Mouse (Mus musculus) heart, embryonic 14.5 days (tissue): ENCODE data around the gene Slc39a2. TPM values are rescaled to one million over a fixed set of nuclear protein-coding genes. Genes with fewer than 3 reads are reported as not detected.
A peak's percentile ranks its signal among the peaks of the same experiment; 100 is the strongest.

Source experiments
- ATAC-seq: fragments of 200-750 bp; cut with Nextera tagmentation; 2 replicates; pipeline ENCODE4 v1.8.0; 2017; ENCODE audit warnings: low read depth, moderate TSS enrichment; ENCODE audit not compliant: insufficient number of reproducible peaks, insufficient read depth, low FRiP score
- H3K27ac ChIP-seq, 2 experiments: fragments of 200-500 bp in 1 of 2; fragments of 300-500 bp in 1 of 2; sonication (generic) in 1 of 2; replicated peaks in 1 of 2; 2 replicates each; pipeline ENCODE4 v1.5.1; 2012 to 2014; ENCODE audit warnings: low read depth in 2 of 2, low read length in 2 of 2, control low read depth in 1 of 2, mild to moderate bottlenecking in 1 of 2, mixed read lengths in 1 of 2; ENCODE audit not compliant: control insufficient read depth in 1 of 2, insufficient read depth in 1 of 2
- H3K27me3 ChIP-seq: fragments of 300-500 bp; sonication (generic); 2 replicates; pipeline ENCODE4 v1.6.1; 2014; ENCODE audit warnings: mild to moderate bottlenecking, low read length, control low read depth; ENCODE audit not compliant: control insufficient read depth, insufficient read depth
- H3K36me3 ChIP-seq: fragments of 300-500 bp; sonication (generic); 2 replicates; pipeline ENCODE4 v1.6.1; 2014; ENCODE audit warnings: mild to moderate bottlenecking, control low read depth, low read length, mixed read lengths; ENCODE audit not compliant: control insufficient read depth, insufficient read depth
- H3K4me1 ChIP-seq, 2 experiments: fragments of 200-500 bp in 1 of 2; fragments of 300-500 bp in 1 of 2; sonication (generic) in 1 of 2; 2 replicates each; pipeline ENCODE4 v1.6.1; 2012 to 2014; ENCODE audit warnings: low read length in 2 of 2, control low read depth in 1 of 2, mixed read lengths in 1 of 2; ENCODE audit not compliant: control insufficient read depth in 2 of 2, insufficient read depth in 2 of 2
- H3K4me2 ChIP-seq: fragments of 300-500 bp; sonication (generic); 2 replicates; pipeline ENCODE4 v1.6.1; 2014; ENCODE audit warnings: mild to moderate bottlenecking, low read length
- H3K4me3 ChIP-seq, 2 experiments: fragments of 200-500 bp in 1 of 2; fragments of 300-500 bp in 1 of 2; sonication (generic) in 1 of 2; 2 replicates each; pipeline ENCODE4 v1.5.1; 2012 to 2014; ENCODE audit warnings: low read length in 2 of 2, mild to moderate bottlenecking in 2 of 2, control low read depth in 1 of 2, low read depth in 1 of 2, moderate library complexity in 1 of 2; ENCODE audit not compliant: control insufficient read depth in 1 of 2, insufficient read depth in 1 of 2
- H3K9ac ChIP-seq: fragments of 300-500 bp; sonication (generic); 2 replicates; pipeline ENCODE4 v1.6.1; 2014; ENCODE audit warnings: mild to moderate bottlenecking, low read length
- H3K9me3 ChIP-seq: fragments of 300-500 bp; sonication (generic); 2 replicates; pipeline ENCODE4 v1.6.1; 2016; ENCODE audit warnings: low read length, control low read depth; ENCODE audit not compliant: control insufficient read depth
- WGBS: fragments of 180-500 bp; shearing (Covaris S2); extraction: QIAGEN DNeasy Blood & Tissue Kit; methylation state at CpG from one replicate; pipeline ENCODE4 v1.1.7; 2014; 5-methylcytosine and 5-hydroxymethylcytosine counted together
- polyA plus RNA-seq: library from polyadenylated mRNA; unstranded; fragments of >200 nt; fragmentation: Nextera tagmentation; extraction: Ambion mirVana; gene quantifications from 2 replicates; pipeline ENCODE4 v1.2.1, GENCODE M21; 2014

Gene Slc39a2
- polyA plus RNA-seq, 1 experiment from 2014 or later: 0.20 TPM

DNA sequence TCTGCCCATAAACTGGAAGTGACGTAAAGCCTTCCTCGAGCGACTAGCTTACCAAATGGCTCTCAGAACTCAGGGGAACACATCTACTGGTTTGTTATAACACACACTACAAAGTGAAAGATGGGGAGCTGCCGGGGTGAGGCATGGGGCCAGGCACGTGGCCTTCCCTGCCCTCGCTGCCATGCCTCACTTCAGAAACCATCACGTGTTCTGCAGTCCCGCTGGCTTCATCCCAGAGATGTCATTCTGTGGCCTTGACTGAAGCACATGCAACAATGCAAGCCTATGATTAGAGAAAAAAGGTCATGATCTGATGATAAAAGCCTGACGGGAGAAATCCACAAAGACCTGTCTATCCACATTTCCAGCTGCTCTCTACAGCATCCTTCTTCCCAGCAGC is 20.9 kb upstream of the Slc39a2 start:
- Histone ChIP-seq H3K27ac (no peak overlapping the region), H3K4me2 (no peak overlapping the region), H3K9ac (no peak overlapping the region), H3K27me3 (no peaks in the 10 kb centered on the region), H3K36me3 (no peaks in the 10 kb centered on the region), H3K4me3 (no peak overlapping the region), H3K9me3 (no peaks in the 10 kb centered on the region), H3K4me1 (no peaks in the 10 kb centered on the region)
- WGBS: 76% methylated on average over 9 of the region's 9 CpGs
- no peak for ATAC-seq

DNA sequence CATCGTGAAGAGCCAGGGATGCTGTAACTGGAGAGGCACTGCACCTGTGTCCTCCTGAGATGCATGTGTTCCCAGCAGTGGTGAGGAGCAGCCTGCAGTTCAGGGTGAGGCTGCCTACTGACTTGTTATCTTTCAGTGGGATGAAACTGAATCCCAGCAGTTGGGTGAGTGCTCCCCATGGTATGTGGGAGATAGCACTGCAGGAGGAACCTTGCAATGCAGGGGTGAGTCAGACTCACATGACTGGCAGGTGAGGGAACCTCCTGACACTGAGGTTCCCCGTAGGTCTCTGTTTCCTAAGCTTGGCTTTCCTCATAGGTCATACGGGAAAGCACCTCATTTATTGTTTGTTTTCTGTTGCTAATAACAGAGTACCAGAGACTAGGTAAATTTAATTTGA is 15.2 kb upstream of the Slc39a2 start:
- no peaks in the 10 kb centered on the region for H3K4me1 ChIP-seq
- H3K27me3 ChIP-seq: no peaks in the 10 kb centered on the region
- ATAC-seq: no peak
- H3K9me3 ChIP-seq: no peaks in the 10 kb centered on the region
- 77% methylated on average over 3 of the region's 3 CpGs for WGBS
- no peak overlapping the region for H3K4me2 ChIP-seq
- no peak overlapping the region for H3K27ac ChIP-seq
- H3K9ac ChIP-seq: no peak overlapping the region
- H3K4me3 ChIP-seq: no peak overlapping the region
- H3K36me3 ChIP-seq: no peaks in the 10 kb centered on the region

DNA sequence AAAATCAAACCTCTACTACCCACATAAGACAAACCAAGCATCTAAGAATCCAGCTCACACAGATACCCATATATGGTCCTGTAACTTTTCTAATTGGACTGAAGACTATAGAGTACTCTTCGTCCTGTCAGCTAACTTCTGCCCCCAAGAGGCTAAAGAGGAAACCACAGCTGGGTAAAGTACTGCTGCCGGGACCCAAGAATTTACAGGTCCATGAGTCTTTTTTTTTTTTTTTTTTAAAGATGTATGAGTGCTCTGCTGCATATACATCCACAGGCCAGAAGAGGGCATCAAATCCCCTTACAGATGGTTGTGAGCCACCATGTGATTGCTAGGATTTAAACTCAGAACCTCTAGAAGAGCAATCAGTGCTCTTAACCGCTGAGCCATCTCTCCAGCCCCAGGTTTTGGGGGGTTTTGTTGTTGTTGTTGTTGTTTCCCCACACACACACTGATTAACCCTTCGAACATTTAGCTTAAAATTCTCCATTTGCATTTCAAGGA is 9.1 kb upstream of the Slc39a2 start:
- WGBS: 1% methylated on average over 4 of the region's 4 CpGs
- peak; percentile 23; the same call in 1 of the 2 replicates for ATAC-seq
- H3K9ac ChIP-seq: peak overlapping the region; percentile 85
- peaks cover 2 to 10% of the 10 kb centered on the region in 2 experiments; a peak in 2 of 4 replicates for H3K4me1 ChIP-seq
- H3K27me3 ChIP-seq: no peaks in the 10 kb centered on the region
- H3K4me3 ChIP-seq: peak overlapping the region; percentile 29 to 80; a peak in 3 of 4 replicates
- peak overlapping the region; percentile 48 to 49; a peak in 3 of 4 replicates for H3K27ac ChIP-seq
- no peaks in the 10 kb centered on the region for H3K9me3 ChIP-seq
- H3K36me3 ChIP-seq: peaks cover 24% of the 10 kb centered on the region
- H3K4me2 ChIP-seq: peak overlapping the region; percentile 78

DNA sequence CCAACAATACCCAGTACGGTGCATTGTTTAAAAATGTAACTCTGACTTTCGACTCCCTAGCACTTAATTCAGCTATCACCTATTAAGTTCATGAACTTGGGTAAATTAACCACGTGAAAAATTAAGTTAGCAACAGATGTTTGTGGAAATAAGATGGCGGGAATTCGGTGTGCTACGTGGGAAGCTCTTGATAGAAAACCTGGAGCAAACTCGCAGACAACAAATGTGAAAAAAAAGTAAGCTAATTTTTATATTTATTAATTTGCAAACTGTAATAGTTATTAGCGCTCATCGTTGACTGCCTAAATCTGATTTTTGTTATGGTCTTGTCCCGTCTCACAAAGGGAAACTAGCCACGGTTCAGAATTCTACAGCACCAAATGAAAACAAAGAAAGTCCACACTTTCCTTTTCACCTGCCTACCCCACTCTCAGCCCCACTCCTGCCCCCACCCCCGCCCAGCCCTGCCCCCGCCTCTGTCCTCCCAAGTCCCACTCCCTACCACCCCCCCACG is 8.6 kb upstream of the Slc39a2 start:
- H3K27me3 ChIP-seq: no peaks in the 10 kb centered on the region
- peak overlapping the region; percentile 78 for H3K4me2 ChIP-seq
- H3K4me1 ChIP-seq: peaks cover 2 to 10% of the 10 kb centered on the region in 2 experiments; a peak in 2 of 4 replicates
- peak; percentile 3; the same call in 1 of the 2 replicates for ATAC-seq
- peak overlapping the region; percentile 48 to 49; a peak in 3 of 4 replicates for H3K27ac ChIP-seq
- H3K36me3 ChIP-seq: peaks cover 29% of the 10 kb centered on the region
- 1% methylated on average over 14 of the region's 14 CpGs for WGBS
- H3K4me3 ChIP-seq: peak overlapping the region; percentile 29 to 80
- no peaks in the 10 kb centered on the region for H3K9me3 ChIP-seq
- peak overlapping the region; percentile 85 for H3K9ac ChIP-seq

DNA sequence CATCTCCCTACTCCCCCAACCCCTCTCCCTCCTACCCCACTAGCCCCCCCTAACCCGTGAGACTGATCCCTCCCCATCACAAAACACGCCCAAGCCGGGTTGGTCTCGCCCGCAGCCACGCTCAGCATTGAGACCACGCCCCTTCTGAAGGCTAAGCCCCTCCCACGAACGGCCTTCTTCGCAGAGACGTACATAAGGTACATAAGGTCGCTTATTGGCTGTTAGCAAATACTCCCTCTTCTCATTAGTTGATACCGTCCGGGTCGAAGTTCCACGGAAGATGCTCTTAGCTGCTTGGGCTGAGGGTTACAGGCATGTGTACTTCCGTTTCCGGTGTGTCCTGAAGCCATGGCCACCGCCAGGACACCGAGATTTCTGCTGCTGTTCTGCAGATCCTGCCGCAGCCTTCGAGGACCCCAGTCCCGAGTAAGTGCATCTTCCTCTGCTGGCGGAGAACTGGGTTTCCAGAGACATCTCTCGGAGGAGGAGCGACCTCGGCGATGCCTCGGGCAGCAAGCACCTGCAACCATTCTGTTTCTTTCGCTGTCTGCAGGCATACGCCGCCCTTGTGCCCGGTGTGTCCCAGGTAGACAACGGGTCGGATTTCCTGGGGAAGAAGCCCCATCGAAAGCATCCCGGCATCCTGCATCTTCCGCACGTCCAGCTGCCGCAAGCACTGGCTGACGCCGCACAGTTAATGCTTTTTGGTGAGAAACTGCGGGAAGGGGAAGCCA is 7.9 kb upstream of the Slc39a2 start, which contains the start of gene Mettl17:
Gene Mettl17, plus strand, starts transcription at position 245 of the 734 bp plus-strand sequence.
- no peaks in the 10 kb centered on the region for H3K9me3 ChIP-seq
- peak; percentile 95 for ATAC-seq
- H3K9ac ChIP-seq: peak within 1 kb of the TSS; percentile 85
- peaks cover 2 to 10% of the 10 kb centered on the region in 2 experiments; a peak in 2 of 4 replicates for H3K4me1 ChIP-seq
- WGBS: under 1% methylated on average over 43 of the region's 43 CpGs
- H3K27me3 ChIP-seq: no peaks in the 10 kb centered on the region
- H3K36me3 ChIP-seq: peaks cover 35% of the 10 kb centered on the region
- H3K4me3 ChIP-seq: peak within 1 kb of the TSS; percentile 80 to 81
- H3K4me2 ChIP-seq: peak within 1 kb of the TSS; percentile 78
- H3K27ac ChIP-seq: peak within 1 kb of the TSS; percentile 48 to 63

DNA sequence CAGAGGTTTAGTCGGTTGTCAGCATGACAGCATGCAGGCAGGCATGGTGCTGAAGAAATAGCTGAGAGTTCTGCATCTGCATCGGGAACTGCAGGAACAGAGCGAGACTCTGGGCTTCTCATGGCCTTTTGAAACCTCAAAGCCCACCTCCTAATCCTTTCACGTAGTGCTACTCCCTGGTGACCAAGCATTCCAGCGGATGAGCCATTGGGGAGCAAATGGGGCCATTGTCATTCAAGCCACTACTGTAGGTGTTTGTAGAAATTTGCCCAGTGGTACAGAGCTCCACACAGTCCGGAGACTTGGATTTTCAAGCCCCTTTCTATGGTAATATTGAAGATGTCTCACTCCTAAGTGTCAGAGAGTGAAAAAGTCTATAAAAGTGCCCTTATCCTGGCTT is 6.6 kb upstream of the Slc39a2 start:
- H3K27me3 ChIP-seq: no peaks in the 10 kb centered on the region
- H3K36me3 ChIP-seq: peaks cover 48% of the 10 kb centered on the region
- H3K4me3 ChIP-seq: no peak overlapping the region; a peak in 1 of 4 replicates
- no peak overlapping the region for H3K27ac ChIP-seq
- 64% methylated on average over 6 of the region's 6 CpGs for WGBS
- H3K9ac ChIP-seq: 0 out of 2 replicates have a peak overlapping the region, but pooled peaks have one; percentile 85
- peak overlapping the region; percentile 78 for H3K4me2 ChIP-seq
- peaks cover 2 to 10% of the 10 kb centered on the region in 2 experiments; a peak in 2 of 4 replicates for H3K4me1 ChIP-seq
- no peak for ATAC-seq
- no peaks in the 10 kb centered on the region for H3K9me3 ChIP-seq

DNA sequence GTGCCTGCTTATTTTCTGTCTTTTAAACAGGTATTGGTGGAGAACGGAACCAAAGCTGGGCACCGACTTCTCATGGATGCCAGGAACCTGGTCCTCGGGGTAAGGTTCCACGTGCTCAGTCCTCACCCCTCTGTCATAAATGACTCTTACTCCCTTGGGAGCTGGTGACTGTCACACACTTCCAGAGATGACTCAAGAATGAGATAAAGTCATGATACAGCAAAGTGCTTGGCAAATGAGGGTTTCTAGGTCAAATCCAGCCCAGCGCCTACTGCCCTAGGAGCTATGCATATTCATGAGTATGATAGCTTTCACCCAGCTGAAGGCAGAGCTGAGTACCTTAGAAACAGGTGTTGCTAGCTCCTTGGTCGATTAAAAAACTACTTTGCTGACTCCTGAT is 2.9 kb upstream of the Slc39a2 start:
- Histone ChIP-seq H3K4me1 (peaks cover 7 to 24% of the 10 kb centered on the region in 2 experiments; a peak in 3 of 4 replicates), H3K4me3 (no peak overlapping the region), H3K9me3 (no peaks in the 10 kb centered on the region), H3K4me2 (no peak overlapping the region), H3K36me3 (peaks cover 64% of the 10 kb centered on the region), H3K27me3 (no peaks in the 10 kb centered on the region), H3K9ac (no peak overlapping the region), H3K27ac (no peak overlapping the region)
- ATAC-seq: no peak
- 86% methylated on average over 6 of the region's 6 CpGs for WGBS
